Mouse (Mus musculus): ENCODE data around the gene Acap2.

GRCm38 (mm10) chr16:31113596-31113995 lies 87.4 kb downstream of the Acap2 start:
- TF ChIP-seq TAL1 (IDR thresholded peaks at IDR 0.05; ENCODE audit: low read length) (no peak), GATA1 (IDR thresholded peaks at IDR 0.05; ENCODE audit: low read length) (no peak)
